Mouse (Mus musculus) adrenal gland, postnatal 4 days (tissue): ENCODE data around the gene Thsd4. TPM values are rescaled to one million over a fixed set of nuclear protein-coding genes. Genes with fewer than 3 reads are reported as not detected.
"Not testable (repeated sequence)": the region's sequence is repeated elsewhere in the genome, so short reads cannot be mapped to it uniquely, and the experiment has no call there.

Experiments used
- DNase-seq, 2 experiments: peaks; one replicate each; pipeline ENCODE4 v3.0.0; 2021 to 2022; ENCODE audit warnings: low spot score in 2 of 2, mixed read lengths in 2 of 2
- total RNA-seq, 2 experiments: library from RNA; stranded (reverse); gene quantifications; 2 replicates each; pipeline ENCODE4 v1.2.3; 2021

Thsd4 gene
- total RNA-seq, 2 experiments from 2014 or later, result 15.6 to 25.6 TPM

DNA sequence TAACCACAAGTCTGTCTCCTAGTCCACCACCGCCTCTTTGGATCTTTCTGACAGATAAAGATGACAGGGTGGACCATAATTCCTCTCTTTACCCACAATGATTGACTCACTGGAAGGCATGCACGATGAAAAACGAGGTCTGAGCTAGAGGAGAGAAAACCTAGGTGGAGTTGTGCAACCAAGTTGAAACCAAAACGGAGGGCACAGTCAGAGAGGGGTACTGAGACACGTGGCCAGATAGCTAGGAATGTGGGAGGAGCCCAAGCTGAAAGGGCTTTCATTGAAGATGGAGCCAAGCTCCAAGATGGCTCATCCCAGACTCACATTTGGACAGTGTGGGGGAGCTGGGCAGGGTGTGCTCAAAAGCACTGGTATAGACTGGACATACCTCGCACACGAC lies 296.4 kb downstream of the Thsd4 start:
- no peak for DNase-seq

- no peak for DNase-seq
Measured at GRCm38 (mm10) chr9:60224039-60224695, 297.7 kb downstream of the Thsd4 start.

GRCm38 (mm10) chr9:60220431-60220830 lies 301.4 kb downstream of the Thsd4 start:
- no peak for DNase-seq

DNA sequence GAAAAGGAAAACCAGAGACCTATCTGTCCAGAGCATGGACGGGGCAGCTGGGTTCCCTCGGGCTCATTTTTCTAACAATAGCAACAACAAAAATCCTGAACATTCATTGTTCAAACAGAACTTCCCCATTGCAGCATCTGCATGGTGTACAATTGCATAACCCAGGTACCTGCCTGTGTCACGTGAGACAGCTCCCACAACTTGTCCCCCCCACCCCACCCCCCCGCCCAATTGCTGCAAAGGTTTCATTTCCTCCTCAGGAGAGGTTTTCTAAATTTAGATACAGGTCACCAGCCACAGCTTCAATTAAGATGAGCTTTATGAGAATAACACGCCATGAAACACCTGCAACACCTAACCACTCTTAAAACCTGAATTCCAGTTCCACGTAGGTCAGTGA lies 303.4 kb downstream of the Thsd4 start:
- DNase-seq, result no peak

DNA sequence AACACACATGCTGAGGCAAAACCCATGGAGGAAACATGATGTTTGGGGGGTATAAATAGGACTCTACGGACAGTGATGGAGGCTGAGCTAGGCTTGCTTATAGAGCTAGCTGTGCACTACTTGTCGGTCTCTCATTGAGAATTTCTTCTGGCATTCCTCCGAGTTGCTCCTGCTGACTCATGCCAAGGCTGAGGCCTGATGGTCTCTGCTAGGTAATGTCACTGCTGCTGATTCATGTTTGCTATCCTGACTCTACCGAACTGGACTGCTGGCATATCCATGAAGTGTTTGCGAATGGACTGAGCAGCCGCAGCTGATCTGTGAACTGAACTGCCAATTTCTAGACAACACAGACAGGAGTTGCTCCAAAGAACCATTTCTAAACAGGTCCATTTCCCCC lies 305.8 kb downstream of the Thsd4 start:
- DNase-seq, result peak in 1 of 2 experiments; percentile 7

DNA sequence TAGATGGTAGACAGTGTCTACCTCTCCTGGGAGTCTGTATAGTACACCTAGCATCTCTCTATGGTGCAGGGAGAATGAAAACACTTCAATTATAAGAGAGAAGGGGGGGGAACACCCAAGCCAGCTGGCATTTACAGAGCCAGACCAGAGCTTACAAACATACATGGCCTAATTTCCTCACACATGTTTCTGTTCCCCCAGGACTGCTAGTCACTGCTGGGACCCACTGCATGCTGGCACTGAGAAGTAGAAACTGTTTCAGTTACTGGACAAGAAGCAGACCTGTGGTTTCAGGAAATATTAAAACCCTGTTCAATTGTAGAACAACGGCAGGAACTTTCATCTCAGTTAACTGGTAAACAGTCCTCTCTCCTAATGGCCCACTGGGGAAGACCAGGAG lies 308.7 kb downstream of the Thsd4 start:
- DNase-seq, result no peak

DNA sequence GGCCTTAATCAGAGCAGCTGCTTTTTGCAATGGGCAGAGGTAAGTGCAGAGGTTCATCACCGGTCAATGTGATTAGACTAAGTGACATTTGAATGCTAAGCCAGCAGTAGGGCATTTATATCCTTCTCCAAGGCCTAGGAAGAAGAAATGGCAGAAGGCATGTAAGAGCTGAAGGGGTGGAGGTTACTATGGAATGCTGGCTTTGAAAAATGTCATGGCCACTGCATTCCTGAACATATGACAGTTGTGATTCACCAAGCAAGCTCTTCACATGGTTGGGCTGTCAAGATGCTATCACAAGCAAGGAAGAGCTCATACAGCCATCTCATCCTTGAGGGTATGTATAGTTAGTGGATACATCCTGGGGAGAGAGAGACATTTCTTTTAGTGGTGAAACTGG lies 313.0 kb downstream of the Thsd4 start:
- no peak for DNase-seq

DNA sequence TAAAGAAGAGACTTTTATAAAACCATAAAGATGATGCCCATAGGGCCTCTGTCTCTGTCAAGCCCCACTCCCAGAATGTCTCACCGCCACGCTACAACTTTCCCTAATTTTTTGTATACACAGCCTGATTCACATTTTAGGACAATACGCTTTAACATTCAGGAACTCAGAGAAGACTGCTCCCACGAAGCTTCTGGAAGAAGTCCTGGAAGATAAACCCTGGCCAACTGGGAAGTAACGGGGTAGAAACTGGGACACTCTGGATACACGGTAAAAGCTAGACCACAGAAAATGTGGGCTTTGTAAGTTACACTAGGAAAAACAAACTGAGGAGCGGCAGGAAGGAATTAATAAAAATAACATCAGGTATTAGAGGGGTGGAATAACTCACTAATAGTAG lies 318.7 kb downstream of the Thsd4 start:
- DNase-seq, result no peak

DNA sequence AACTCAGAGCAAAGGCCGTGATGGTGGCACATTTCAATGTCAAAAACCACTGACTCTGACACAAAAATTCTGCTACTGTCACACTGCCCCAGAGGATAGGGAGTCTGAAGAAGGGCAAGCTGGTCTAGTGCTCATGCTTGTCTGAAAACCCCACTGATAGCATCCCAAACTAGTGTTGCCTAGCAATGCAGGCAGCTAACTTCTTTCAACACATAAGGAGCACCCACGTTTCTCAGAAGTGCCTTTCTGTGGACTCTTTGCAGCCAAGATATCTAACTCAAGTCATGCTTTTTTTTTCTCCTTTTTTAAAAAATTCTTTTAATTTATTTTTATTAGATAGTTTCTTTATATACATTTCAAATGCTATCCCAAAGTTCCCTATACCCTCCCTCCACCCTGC lies 321.4 kb downstream of the Thsd4 start:
- DNase-seq, result no peak

DNA sequence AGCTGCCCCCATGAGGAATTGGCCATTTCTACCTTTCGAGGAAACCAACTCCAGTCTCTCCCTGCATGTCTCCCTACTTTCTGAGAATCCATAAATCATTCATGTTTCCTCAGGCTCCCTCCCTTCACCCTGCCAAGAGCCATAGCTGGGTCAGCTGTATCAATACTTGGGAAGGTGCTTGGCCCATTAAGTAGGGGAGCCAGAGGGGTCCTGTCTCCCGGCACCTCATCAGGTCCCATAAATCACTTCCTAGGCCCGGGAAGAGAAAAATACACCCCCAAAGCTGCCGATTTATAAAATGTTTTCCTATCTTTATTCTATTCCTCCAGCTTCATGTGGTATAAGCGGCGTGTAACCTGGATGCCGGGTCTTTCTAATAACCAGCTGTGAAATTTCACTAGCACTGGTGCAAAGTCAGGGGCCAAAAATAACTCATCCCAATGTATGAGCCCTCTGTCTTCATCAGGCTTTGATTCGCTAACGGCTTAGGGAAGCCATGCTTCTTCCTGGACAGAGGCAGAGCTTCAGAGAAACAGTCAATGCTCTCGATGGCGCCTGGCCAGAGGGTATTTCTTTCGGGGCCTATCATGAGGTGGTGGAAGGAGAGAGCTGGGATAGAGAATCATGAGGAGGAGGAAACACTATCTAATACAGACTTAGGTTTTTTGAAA lies 323.2 kb downstream of the Thsd4 start:
- DNase-seq, result no peak

- DNase-seq, result no peak
Measured at GRCm38 (mm10) chr9:60195502-60195901, 326.3 kb downstream of the Thsd4 start.

DNA sequence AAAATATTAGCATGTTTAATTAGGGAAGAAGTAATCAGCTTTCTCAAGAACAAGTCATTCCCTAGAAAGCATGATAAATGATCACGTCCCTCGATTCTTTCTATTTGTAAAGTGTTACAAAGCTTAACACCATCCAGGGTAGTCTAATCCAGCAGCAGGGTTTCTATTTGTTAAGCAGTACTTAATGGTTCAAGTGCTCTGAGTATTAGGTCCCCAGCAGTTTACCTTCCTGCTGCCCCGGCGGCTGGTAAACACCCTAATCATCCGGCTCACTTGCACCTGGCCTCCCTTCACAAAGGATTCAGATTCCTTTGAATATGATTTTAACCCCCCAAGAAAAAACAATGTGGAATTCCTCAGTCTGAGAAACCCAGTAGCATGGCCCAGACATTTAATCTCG lies 326.9 kb downstream of the Thsd4 start:
- DNase-seq, result no peak

GRCm38 (mm10) chr9:60192321-60192720 lies 329.5 kb downstream of the Thsd4 start:
- no peak for DNase-seq

DNA sequence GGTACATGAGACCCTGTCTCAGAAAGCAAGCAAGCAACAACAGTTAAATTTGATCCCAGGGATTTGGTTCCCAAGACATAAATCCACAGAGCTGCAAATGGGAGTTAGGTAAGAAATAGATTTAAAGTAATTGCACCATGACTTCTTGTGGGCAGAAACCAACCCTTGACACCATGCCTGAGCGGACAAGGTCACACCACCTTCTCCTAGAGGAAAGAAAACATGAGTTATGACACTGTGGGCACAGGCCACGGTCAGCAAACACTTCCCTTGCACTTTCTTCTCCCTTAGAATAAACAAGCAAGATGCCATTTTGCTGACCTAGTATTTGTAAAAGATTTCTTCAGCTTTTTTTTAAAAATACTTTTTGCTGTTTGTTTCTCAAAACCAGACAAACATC lies 334.4 kb downstream of the Thsd4 start:
- no peak for DNase-seq

- DNase-seq, result no peak
Measured at GRCm38 (mm10) chr9:60186948-60187347, 334.9 kb downstream of the Thsd4 start.

GRCm38 (mm10) chr9:60184083-60184482 lies 337.8 kb downstream of the Thsd4 start:
- no peak for DNase-seq

GRCm38 (mm10) chr9:60182371-60182770 lies 339.5 kb downstream of the Thsd4 start:
- no peak for DNase-seq

DNA sequence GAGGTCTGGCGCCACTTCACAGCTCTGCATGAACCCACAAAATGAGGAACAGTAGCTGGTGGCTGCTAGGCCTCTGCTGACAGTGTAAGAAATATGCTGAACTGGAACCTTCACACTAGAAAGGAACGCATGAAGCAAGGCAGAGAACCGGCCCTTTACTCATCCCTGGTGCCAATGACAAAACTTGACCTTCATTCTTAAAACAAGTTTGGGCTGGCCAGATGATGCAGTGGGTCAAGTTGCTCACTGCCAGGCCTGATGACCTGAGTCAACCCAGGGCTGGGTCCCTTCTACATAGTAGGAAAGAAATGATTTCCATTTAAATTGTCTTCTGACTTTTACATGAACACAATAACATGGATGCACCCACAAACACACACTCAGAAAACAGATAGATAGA lies 340.9 kb downstream of the Thsd4 start:
- no peak for DNase-seq

DNA sequence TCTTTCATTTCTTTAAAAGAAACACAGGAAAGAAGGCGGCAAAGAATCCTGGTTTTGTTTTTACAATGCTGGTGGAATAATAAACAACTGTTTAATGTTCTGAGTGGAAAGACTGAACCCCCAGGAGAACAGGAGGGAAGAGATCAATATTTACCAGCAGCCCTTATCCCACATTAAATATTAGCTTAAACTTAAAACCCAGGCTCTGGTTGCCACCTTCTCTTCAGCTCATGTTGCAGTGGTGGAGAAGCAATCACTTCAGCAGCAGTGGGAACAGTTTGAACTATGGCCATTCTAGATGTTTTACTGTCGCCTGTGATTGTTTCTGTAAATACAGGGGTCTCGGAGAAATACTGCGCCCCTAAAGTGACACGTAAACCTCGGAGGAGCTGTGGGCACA lies 341.7 kb downstream of the Thsd4 start:
- no peak for DNase-seq

DNA sequence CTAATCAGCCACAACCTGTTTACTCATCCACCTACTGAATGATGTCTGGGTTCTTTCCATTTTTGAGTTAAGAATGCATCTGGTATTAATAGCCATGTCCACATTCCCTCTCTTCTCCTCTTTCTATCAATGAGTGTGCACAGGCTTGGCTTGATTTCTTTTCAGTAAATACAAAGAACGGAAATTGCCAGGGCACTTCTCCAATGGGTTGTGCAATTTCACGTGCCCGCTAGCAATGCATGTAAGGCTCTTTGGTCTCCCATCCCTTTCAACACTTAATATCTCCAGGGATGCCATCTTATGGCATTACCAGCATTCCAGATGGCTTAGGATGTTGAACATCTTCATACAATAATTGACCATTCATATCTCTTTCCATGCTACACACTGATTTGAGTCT lies 345.5 kb downstream of the Thsd4 start:
- DNase-seq, result no peak

GRCm38 (mm10) chr9:60172459-60173060 lies 349.3 kb downstream of the Thsd4 start:
- not testable (repeated sequence) for DNase-seq

DNA sequence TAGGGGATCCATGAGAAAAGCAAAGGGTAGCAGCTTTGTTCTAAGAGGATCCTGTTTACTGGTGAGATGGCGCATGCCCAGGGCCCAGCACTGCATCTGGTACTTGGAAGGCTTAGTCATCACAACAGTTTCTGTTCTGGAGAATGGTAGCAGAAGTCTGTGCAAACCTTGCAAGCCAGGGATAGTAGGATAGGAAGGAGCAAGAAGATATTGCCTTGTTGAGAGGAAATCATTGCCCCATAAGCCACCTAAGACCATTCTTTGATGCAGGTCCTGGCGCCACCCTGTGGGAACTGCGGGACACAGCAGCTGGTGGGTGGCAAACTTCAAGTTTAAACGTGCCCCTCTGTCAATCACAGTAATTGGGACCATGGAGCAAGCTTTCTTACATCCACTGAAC lies 354.9 kb downstream of the Thsd4 start:
- DNase-seq, result no peak

DNA sequence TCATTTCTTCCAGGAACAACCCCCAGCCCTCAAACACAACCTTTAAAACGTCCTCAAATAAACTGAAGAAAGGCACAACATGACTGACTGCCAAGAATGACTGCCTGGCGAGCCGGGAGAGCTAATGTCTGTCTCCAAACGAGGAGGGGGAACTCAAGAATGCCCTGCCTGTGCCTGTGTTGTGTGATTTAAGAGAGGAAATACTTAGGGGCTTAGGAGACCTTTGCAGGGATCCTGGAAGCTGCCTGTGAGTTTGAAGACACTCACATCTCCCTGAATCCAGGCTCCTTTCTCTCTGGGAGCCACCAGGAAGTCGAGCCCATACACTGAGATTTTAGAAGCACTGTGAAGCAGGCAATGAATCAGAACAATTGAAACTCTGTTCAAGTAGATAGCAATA lies 361.0 kb downstream of the Thsd4 start:
- DNase-seq, result no peak
